Mouse (Mus musculus) left cerebral cortex, adult 2 months (tissue): ENCODE data around the gene Macrod1. TPM values are rescaled to one million over a fixed set of nuclear protein-coding genes. Genes with fewer than 3 reads are reported as not detected.

Experiments
- DNase-seq, 2 experiments: peaks; one replicate each; pipeline ENCODE4 v3.0.0; 2021 to 2022; ENCODE audit warnings: low spot score in 2 of 2, mixed read lengths in 1 of 2; ENCODE audit errors: extremely low spot score in 1 of 2
- H3K27ac ChIP-seq: fragments of 200-600 bp; 2 replicates; pipeline ENCODE4 v1.8.1; 2022
- H3K4me3 ChIP-seq: fragments of 200-600 bp; 2 replicates; pipeline ENCODE4 v1.8.1; 2022
- CTCF ChIP-seq: fragments of 200-600 bp; IDR thresholded peaks from 2 replicates; pipeline ENCODE4 v1.8.1; 2022; ENCODE audit warnings: antibody characterized with exemption, mild to moderate bottlenecking, moderate library complexity
- intact Hi-C: fragments of 180-260 bp; cut with DNase I; formaldehyde crosslinking; loops from one replicate; pipeline ENCODE4 v1.15.1; 2025
- total RNA-seq, 2 experiments: library from RNA; stranded (reverse); gene quantifications; 2 replicates each; pipeline ENCODE4 v1.2.3; 2021

Macrod1 gene
- total RNA-seq, 2 experiments from 2014 or later: 13.3 to 15.7 TPM

DNA sequence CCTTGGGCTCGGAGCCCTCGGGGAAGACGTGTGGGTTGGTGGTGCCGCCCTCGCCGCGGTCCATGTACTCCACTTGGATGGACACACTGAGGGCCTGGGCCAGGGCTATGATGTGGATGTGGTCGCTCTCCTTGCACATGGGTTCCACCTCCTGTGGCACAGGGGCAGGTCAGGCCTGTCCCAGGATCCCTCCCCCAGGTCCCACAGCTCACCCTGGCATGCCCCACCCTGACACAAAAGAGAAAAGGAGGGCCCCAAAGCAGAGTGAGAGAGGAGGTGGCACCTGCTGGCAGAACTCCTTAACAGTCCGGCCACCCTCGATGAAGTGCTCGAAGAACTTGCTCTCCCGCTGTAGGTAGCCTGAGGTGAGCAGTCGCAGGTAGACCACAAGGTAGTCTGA lies 142.5 kb downstream of the Macrod1 start:
- intact Hi-C loops: no loop called here
- TF ChIP-seq CTCF: no peak
- Histone ChIP-seq H3K27ac (no peak overlapping the region), H3K4me3 (no peak overlapping the region)
- DNase-seq: no peak

GRCm38 (mm10) chr19:7200427-7200826 lies 143.8 kb downstream of the Macrod1 start:
- no peak for TF ChIP-seq CTCF
- intact Hi-C loops: no loop called here
- no peak overlapping the region for H3K27ac ChIP-seq

GRCm38 (mm10) chr19:7204898-7205297 lies 148.3 kb downstream of the Macrod1 start:
- DNase-seq: no peak
- TF ChIP-seq CTCF: no peak
- intact Hi-C loops: no loop called here
- peak overlapping the region; percentile 74 for H3K27ac ChIP-seq
- H3K4me3 ChIP-seq: peak overlapping the region; percentile 91

More at GRCm38 (mm10) chr19:7200427-7200826, 143.8 kb downstream of the Macrod1 start:
- no peak overlapping the region for H3K4me3 ChIP-seq
- DNase-seq: no peak

GRCm38 (mm10) chr19:7205326-7205725 lies 148.7 kb downstream of the Macrod1 start:
- no peak for TF ChIP-seq CTCF
- intact Hi-C loops: no loop called here
- Histone ChIP-seq H3K27ac (peak overlapping the region; percentile 74), H3K4me3 (peak overlapping the region; percentile 91)
- no peak for DNase-seq

DNA sequence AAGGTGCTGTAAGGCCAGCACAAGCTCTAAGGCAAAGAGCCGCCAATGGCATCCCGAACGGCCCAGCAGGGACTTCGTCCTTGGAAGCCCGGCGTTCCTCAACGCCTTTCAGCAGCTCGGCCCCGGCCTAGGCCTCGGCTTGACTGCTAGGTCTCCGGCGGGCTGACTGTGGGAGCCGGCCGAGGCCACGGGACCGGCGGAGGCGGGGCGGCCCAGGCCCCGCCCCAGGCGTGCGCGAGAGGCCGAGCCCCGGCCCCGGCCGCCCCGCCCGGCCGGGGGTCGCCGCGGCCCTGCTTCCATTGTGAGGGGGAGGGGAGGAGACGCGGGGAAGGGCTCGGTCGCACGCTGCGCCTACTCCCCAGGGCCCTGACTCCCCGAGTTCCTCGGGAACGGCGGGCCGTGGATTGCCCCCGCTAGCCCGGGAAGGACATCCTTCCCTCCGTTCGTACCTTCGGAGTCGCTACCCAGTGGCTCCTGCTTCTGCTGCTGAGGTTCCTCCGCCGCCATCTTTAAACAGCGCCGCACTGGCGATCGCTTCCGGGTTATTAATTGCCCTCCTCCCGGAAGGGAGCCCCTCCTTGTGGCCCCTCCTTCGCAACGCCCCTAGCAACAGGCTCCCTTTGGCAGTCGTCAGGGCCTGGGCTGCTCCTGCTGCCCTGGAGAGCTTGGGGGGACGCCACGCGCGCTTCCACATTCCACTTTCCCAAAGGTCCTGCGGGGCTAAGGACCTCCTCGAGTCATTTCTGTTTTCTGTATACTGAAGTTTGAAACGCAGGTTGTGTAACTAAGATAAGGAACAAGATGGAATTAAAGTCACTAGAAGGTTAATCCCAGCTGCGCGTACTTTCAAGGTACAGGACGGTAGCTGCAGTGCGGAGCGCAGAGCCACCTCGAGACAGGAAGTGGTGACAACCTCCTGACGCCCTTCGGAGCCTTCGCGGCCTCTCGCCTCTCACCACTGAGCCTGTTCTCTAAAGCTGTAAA lies 149.4 kb downstream of the Macrod1 start, which contains the start of gene Otub1:
Gene Otub1 (minus strand): TSS at position 564 of the 984 bp plus-strand sequence.
- peak within 1 kb of the TSS; percentile 91 for H3K4me3 ChIP-seq
- peak; percentile 91 for DNase-seq
- peak within 1 kb of the TSS; percentile 96 for H3K27ac ChIP-seq
- no peak for TF ChIP-seq CTCF
- intact Hi-C loops: no loop called here

- peak; percentile 21 for TF ChIP-seq CTCF
Observed at GRCm38 (mm10) chr19:7209907-7210646, 153.5 kb downstream of the Macrod1 start.

GRCm38 (mm10) chr19:7212216-7212615 lies 155.6 kb downstream of the Macrod1 start:
- intact Hi-C loops: no loop called here
- no peak overlapping the region for H3K4me3 ChIP-seq
- no peak overlapping the region for H3K27ac ChIP-seq
- no peak for DNase-seq
- no peak for TF ChIP-seq CTCF

More at GRCm38 (mm10) chr19:7209907-7210646, 153.5 kb downstream of the Macrod1 start:
- H3K4me3 ChIP-seq: no peak overlapping the region
- no peak for DNase-seq
- intact Hi-C loops: no loop called here
- no peak overlapping the region for H3K27ac ChIP-seq

DNA sequence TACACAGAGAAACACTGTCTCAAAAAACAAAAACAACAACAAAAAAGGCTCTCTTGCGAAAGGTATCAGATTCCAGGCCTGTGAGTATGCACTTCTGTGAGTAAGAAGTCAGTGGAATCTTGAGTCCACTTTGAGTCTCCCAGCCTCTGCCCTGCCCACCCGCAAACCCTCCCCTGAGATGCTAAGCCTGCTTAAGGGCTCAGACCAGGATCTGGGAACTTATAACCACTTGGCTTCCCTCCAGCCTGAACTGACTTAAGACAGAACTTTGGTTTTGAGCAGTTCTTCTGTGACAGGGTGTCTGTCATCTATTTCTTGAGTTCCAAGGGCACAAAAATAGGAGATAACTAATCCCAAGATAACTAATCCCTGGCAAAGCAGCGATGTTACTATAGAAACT lies 156.4 kb downstream of the Macrod1 start:
- intact Hi-C loops: no loop called here
- no peak for TF ChIP-seq CTCF
- Histone ChIP-seq H3K27ac (no peak overlapping the region), H3K4me3 (no peak overlapping the region)
- no peak for DNase-seq

DNA sequence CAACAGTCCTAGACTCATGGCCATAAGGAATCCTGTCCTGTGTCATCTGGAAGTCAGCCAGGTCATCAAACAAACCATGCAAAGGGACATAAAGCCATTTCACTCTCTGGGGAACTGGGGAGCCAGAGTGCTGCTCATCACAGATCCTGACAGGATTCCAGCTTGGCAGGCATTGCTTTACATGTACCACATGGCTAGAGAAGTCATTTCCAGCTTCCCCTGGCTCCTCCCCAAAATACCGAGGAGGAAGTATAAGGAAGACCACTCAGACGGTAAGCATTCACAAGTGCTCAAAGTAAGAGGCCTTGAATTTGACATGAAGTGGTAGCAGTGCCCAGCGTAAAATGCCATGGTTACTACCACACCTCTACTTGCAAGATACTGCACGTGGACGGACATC lies 157.9 kb downstream of the Macrod1 start:
- TF ChIP-seq CTCF: no peak
- no peak for DNase-seq
- H3K4me3 ChIP-seq: peak overlapping the region; percentile 74
- no peak overlapping the region for H3K27ac ChIP-seq
- intact Hi-C loops: no loop called here

- peak; percentile 96 for DNase-seq
- intact Hi-C loops: no loop called here
- H3K27ac ChIP-seq: peak within 1 kb of the TSS; percentile 99
- H3K4me3 ChIP-seq: peak within 1 kb of the TSS; percentile 74
- no peak; the same call in 1 of the 2 replicates for TF ChIP-seq CTCF
Observed at GRCm38 (mm10) chr19:7217162-7217925, 160.7 kb downstream of the Macrod1 start, which contains the start of gene Cox8a. Gene Cox8a, minus strand, starts transcription at chr19:7217616.

DNA sequence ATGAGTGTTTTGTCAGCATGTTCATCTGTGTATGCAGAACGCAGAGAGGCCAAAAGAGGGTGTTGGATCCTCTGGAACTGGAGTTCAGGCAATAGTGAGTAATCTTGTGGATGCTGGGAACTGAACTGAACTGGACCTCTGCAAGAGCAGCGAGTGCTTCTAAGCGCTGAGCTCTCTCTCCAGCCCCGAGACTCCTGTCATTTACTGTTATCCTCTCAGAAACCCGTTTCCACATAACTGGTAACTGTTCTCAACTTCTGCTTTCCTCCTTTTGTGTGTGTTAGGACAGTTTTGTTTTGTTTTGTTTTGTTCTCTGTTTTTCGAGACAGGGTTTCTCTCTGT lies 161.3 kb downstream of the Macrod1 start:
- DNase-seq: no peak
- TF ChIP-seq CTCF: no peak
- peak overlapping the region; percentile 74 for H3K4me3 ChIP-seq
- H3K27ac ChIP-seq: no peak overlapping the region
- intact Hi-C loops: no loop called here
